Mouse (Mus musculus): ENCODE data around the gene Nckap5. TPM values are rescaled to one million over a fixed set of nuclear protein-coding genes. Genes with fewer than 3 reads are reported as not detected.

The Nckap5 gene
- polyA plus RNA-seq, 1 experiment from 2014 or later, result 45.0 TPM

- no peak overlapping the region for H3K4me2 ChIP-seq (ENCODE audit: low read depth, low read length)
- no peak overlapping the region for H3K4me3 ChIP-seq (ENCODE audit: low read length)
- no peaks in the 10 kb centered on the region; the same call in 1 of the 2 replicates for H3K4me1 ChIP-seq (replicated peaks; ENCODE audit: control insufficient read depth, insufficient read depth, low read length)
- H3K9ac ChIP-seq (ENCODE audit: low read length), result no peak overlapping the region
- H3K9me3 ChIP-seq (ENCODE audit: control insufficient read depth, low read length), result no peaks in the 10 kb centered on the region
- 0 out of 2 replicates have a peak, but pooled peaks have one; percentile 20 for ATAC-seq (ENCODE audit: low read depth)
- H3K36me3 ChIP-seq (ENCODE audit: control insufficient read depth, insufficient read depth, low read length), result no peaks in the 10 kb centered on the region
- 63% methylated on average over 2 of the region's 2 CpGs for WGBS
- H3K27me3 ChIP-seq (ENCODE audit: control insufficient read depth, insufficient read depth, low read depth, low read length), result no peaks in the 10 kb centered on the region
- no peak overlapping the region for H3K27ac ChIP-seq (ENCODE audit: low read length)
These were observed 191.1 kb downstream of the Nckap5 start for GRCm38 (mm10) chr1:126639463-126639862.

GRCm38 (mm10) chr1:126637515-126637914 is 193.1 kb downstream of the Nckap5 start:
- ATAC-seq (ENCODE audit: low read depth), result peak; percentile 84; the same call in 1 of the 2 replicates
- Histone ChIP-seq H3K27ac (ENCODE audit: low read length) (no peak overlapping the region), H3K4me3 (ENCODE audit: low read length) (no peak overlapping the region), H3K36me3 (ENCODE audit: control insufficient read depth, insufficient read depth, low read length) (no peaks in the 10 kb centered on the region), H3K4me2 (ENCODE audit: low read depth, low read length) (no peak overlapping the region), H3K4me1 (replicated peaks; ENCODE audit: control insufficient read depth, insufficient read depth, low read length) (no peaks in the 10 kb centered on the region; the same call in 1 of the 2 replicates), H3K27me3 (ENCODE audit: control insufficient read depth, insufficient read depth, low read depth, low read length) (no peaks in the 10 kb centered on the region), H3K9me3 (ENCODE audit: control insufficient read depth, low read length) (no peaks in the 10 kb centered on the region), H3K9ac (ENCODE audit: low read length) (no peak overlapping the region)
- WGBS, result 59% methylated on average over 1 of the region's 1 CpGs

GRCm38 (mm10) chr1:126626206-126626605 is 204.4 kb downstream of the Nckap5 start:
- Histone ChIP-seq H3K4me3 (ENCODE audit: low read length) (no peak overlapping the region), H3K9me3 (ENCODE audit: control insufficient read depth, low read length) (0 out of 2 replicates have a peak, but pooled peaks cover 2% of the 10 kb centered on the region), H3K36me3 (ENCODE audit: control insufficient read depth, insufficient read depth, low read length) (no peaks in the 10 kb centered on the region), H3K9ac (ENCODE audit: low read length) (no peak overlapping the region), H3K4me2 (ENCODE audit: low read depth, low read length) (no peak overlapping the region), H3K4me1 (replicated peaks; ENCODE audit: control insufficient read depth, insufficient read depth, low read length) (peaks cover 5% of the 10 kb centered on the region; the same call in 1 of the 2 replicates), H3K27ac (ENCODE audit: low read length) (no peak overlapping the region), H3K27me3 (ENCODE audit: control insufficient read depth, insufficient read depth, low read depth, low read length) (no peaks in the 10 kb centered on the region)
- 75% methylated on average over 3 of the region's 3 CpGs for WGBS
- no peak for ATAC-seq (ENCODE audit: low read depth)

- H3K27ac ChIP-seq (ENCODE audit: low read length), result peak overlapping the region; percentile 82
These were observed 208.6 kb downstream of the Nckap5 start for GRCm38 (mm10) chr1:126622036-126622435.

GRCm38 (mm10) chr1:126617464-126618041 is 213.0 kb downstream of the Nckap5 start:
- peak; percentile 71 for ATAC-seq (ENCODE audit: low read depth)
- Histone ChIP-seq H3K27ac (ENCODE audit: low read length) (peak overlapping the region; percentile 69), H3K27me3 (ENCODE audit: control insufficient read depth, insufficient read depth, low read depth, low read length) (no peaks in the 10 kb centered on the region)

More at GRCm38 (mm10) chr1:126622036-126622435, 208.6 kb downstream of the Nckap5 start:
- H3K4me2 ChIP-seq (ENCODE audit: low read depth, low read length), result peak overlapping the region; percentile 25
- no peaks in the 10 kb centered on the region for H3K27me3 ChIP-seq (ENCODE audit: control insufficient read depth, insufficient read depth, low read depth, low read length)
- H3K4me1 ChIP-seq (replicated peaks; ENCODE audit: control insufficient read depth, insufficient read depth, low read length), result peaks cover 24% of the 10 kb centered on the region; the same call in 1 of the 2 replicates
- H3K9me3 ChIP-seq (ENCODE audit: control insufficient read depth, low read length), result no peaks in the 10 kb centered on the region
- H3K36me3 ChIP-seq (ENCODE audit: control insufficient read depth, insufficient read depth, low read length), result no peaks in the 10 kb centered on the region
- 47% methylated on average over 4 of the region's 4 CpGs for WGBS
- no peak overlapping the region for H3K9ac ChIP-seq (ENCODE audit: low read length)
- ATAC-seq (ENCODE audit: low read depth), result peak; percentile 72
- H3K4me3 ChIP-seq (ENCODE audit: low read length), result no peak overlapping the region

GRCm38 (mm10) chr1:126616964-126617363 is 213.6 kb downstream of the Nckap5 start:
- no peak for ATAC-seq (ENCODE audit: low read depth)

More at GRCm38 (mm10) chr1:126617464-126618041, 213.0 kb downstream of the Nckap5 start:
- WGBS, result 21% methylated on average over 9 of the region's 9 CpGs
- H3K4me3 ChIP-seq (ENCODE audit: low read length), result no peak overlapping the region
- H3K9me3 ChIP-seq (ENCODE audit: control insufficient read depth, low read length), result 0 out of 2 replicates have a peak, but pooled peaks cover 2% of the 10 kb centered on the region
- no peaks in the 10 kb centered on the region for H3K36me3 ChIP-seq (ENCODE audit: control insufficient read depth, insufficient read depth, low read length)
- no peak overlapping the region for H3K9ac ChIP-seq (ENCODE audit: low read length)
- H3K4me2 ChIP-seq (ENCODE audit: low read depth, low read length), result peak overlapping the region; percentile 21
- peaks cover 28% of the 10 kb centered on the region; the same call in 1 of the 2 replicates for H3K4me1 ChIP-seq (replicated peaks; ENCODE audit: control insufficient read depth, insufficient read depth, low read length)

GRCm38 (mm10) chr1:126612916-126613315 is 217.7 kb downstream of the Nckap5 start:
- WGBS, result 67% methylated on average over 4 of the region's 4 CpGs
- no peak overlapping the region for H3K4me3 ChIP-seq (ENCODE audit: low read length)
- no peaks in the 10 kb centered on the region for H3K36me3 ChIP-seq (ENCODE audit: control insufficient read depth, insufficient read depth, low read length)
- H3K4me2 ChIP-seq (ENCODE audit: low read depth, low read length), result no peak overlapping the region
- H3K27ac ChIP-seq (ENCODE audit: low read length), result no peak overlapping the region
- no peaks in the 10 kb centered on the region for H3K27me3 ChIP-seq (ENCODE audit: control insufficient read depth, insufficient read depth, low read depth, low read length)
- H3K4me1 ChIP-seq (replicated peaks; ENCODE audit: control insufficient read depth, insufficient read depth, low read length), result peaks cover 15% of the 10 kb centered on the region; the same call in 1 of the 2 replicates
- H3K9me3 ChIP-seq (ENCODE audit: control insufficient read depth, low read length), result 0 out of 2 replicates have a peak, but pooled peaks cover 2% of the 10 kb centered on the region
- ATAC-seq (ENCODE audit: low read depth), result no peak
- no peak overlapping the region for H3K9ac ChIP-seq (ENCODE audit: low read length)

More at GRCm38 (mm10) chr1:126616964-126617363, 213.6 kb downstream of the Nckap5 start:
- no peak overlapping the region for H3K9ac ChIP-seq (ENCODE audit: low read length)
- H3K4me1 ChIP-seq (replicated peaks; ENCODE audit: control insufficient read depth, insufficient read depth, low read length), result peaks cover 28% of the 10 kb centered on the region; the same call in 1 of the 2 replicates
- no peak overlapping the region; the same call in 1 of the 2 replicates for H3K4me2 ChIP-seq (ENCODE audit: low read depth, low read length)
- no peak overlapping the region for H3K4me3 ChIP-seq (ENCODE audit: low read length)
- no peaks in the 10 kb centered on the region for H3K36me3 ChIP-seq (ENCODE audit: control insufficient read depth, insufficient read depth, low read length)
- no peaks in the 10 kb centered on the region for H3K27me3 ChIP-seq (ENCODE audit: control insufficient read depth, insufficient read depth, low read depth, low read length)
- H3K9me3 ChIP-seq (ENCODE audit: control insufficient read depth, low read length), result 0 out of 2 replicates have a peak, but pooled peaks cover 2% of the 10 kb centered on the region
- H3K27ac ChIP-seq (ENCODE audit: low read length), result peak overlapping the region; percentile 69
- WGBS, result 23% methylated on average over 5 of the region's 5 CpGs

- no peaks in the 10 kb centered on the region for H3K36me3 ChIP-seq (ENCODE audit: control insufficient read depth, insufficient read depth, low read length)
- WGBS, result 81% methylated on average over 4 of the region's 4 CpGs
- ATAC-seq (ENCODE audit: low read depth), result no peak
- 0 out of 2 replicates have a peak, but pooled peaks cover 2% of the 10 kb centered on the region for H3K9me3 ChIP-seq (ENCODE audit: control insufficient read depth, low read length)
- H3K4me2 ChIP-seq (ENCODE audit: low read depth, low read length), result no peak overlapping the region
- H3K4me1 ChIP-seq (replicated peaks; ENCODE audit: control insufficient read depth, insufficient read depth, low read length), result peaks cover 11% of the 10 kb centered on the region
- H3K27me3 ChIP-seq (ENCODE audit: control insufficient read depth, insufficient read depth, low read depth, low read length), result no peaks in the 10 kb centered on the region
- H3K9ac ChIP-seq (ENCODE audit: low read length), result no peak overlapping the region
- no peak overlapping the region for H3K27ac ChIP-seq (ENCODE audit: low read length)
- no peak overlapping the region for H3K4me3 ChIP-seq (ENCODE audit: low read length)
These were observed 222.0 kb downstream of the Nckap5 start for GRCm38 (mm10) chr1:126608586-126608985.

- WGBS, result 66% methylated on average over 14 of the region's 14 CpGs
- no peaks in the 10 kb centered on the region for H3K27me3 ChIP-seq (ENCODE audit: control insufficient read depth, insufficient read depth, low read depth, low read length)
- no peak overlapping the region for H3K9ac ChIP-seq (ENCODE audit: low read length)
- no peaks in the 10 kb centered on the region for H3K9me3 ChIP-seq (ENCODE audit: control insufficient read depth, low read length)
- H3K36me3 ChIP-seq (ENCODE audit: control insufficient read depth, insufficient read depth, low read length), result no peaks in the 10 kb centered on the region
- H3K4me2 ChIP-seq (ENCODE audit: low read depth, low read length), result no peak overlapping the region
- ATAC-seq (ENCODE audit: low read depth), result no peak
- peaks cover 16% of the 10 kb centered on the region for H3K4me1 ChIP-seq (replicated peaks; ENCODE audit: control insufficient read depth, insufficient read depth, low read length)
- 0 out of 2 replicates have a peak overlapping the region, but pooled peaks have one; percentile 16 for H3K27ac ChIP-seq (ENCODE audit: low read length)
- H3K4me3 ChIP-seq (ENCODE audit: low read length), result no peak overlapping the region
These were observed 224.2 kb downstream of the Nckap5 start for GRCm38 (mm10) chr1:126606189-126607080.
